Mouse (Mus musculus) urinary bladder, postnatal 36 days (tissue): ENCODE measurements around the gene Atp7b.

Experiments
- DNase-seq, 2 experiments: peaks; one replicate each; pipeline ENCODE4 v3.0.0; 2022; ENCODE audit warnings: low spot score in 2 of 2, mixed read lengths in 1 of 2

Atp7b gene

DNA sequence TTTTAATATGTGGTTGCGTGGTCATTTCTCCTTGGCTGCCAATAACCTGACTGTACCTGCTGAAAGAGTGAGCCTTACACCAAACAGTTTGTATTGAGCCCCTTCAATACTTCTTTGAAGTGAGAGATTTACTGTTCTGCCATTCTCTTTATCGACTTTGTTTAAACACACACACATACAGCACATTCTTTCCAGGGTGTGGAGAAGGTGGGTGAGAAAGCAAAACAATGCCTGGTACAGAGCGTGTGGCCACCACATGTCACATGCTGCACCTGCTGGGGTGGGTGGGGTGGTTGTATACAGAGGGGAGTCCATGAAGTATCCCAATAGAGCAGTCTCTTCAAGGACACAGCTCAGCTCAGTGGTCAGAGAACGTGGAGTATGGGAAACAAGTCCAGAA lies 34.9 kb downstream of the Atp7b start:
- no peak for DNase-seq

DNA sequence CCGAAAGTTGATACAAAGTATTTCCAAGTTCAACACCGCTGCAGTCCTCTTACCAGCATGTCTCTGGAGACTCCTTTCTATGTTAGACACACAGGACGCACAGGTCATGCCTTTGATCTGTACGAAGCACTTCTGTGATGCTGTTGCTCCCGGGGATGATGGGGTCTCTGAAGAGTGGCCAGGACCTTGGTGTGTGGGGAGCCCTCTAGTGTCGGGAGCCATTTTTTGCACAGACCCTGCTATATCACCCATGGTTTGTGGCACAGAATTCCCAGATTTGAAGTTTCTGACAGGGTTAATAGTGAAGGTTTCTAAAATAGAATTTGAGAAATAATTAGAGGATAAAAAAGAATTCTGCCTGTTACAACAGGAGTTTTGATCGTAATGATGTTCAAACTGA lies 37.9 kb downstream of the Atp7b start:
- DNase-seq = no peak

DNA sequence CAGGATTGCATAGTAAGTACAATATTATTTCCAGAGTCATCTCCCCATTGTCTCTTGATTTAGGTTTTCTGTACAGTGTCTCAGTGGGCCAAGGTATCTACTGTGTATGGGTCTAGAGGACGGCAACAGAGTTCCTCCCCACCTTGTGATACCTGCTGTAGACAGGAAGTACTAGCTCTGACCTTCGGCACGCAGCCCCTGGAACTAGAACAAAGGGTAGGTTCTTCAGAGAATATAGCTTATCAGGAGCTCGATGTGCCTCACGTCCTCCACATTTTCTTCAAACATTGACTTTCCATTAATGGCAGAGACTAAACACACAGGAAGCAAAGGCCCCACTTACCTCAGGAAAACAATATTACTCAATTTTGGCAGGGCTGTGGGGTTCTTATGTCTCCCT lies 40.6 kb downstream of the Atp7b start:
- DNase-seq = no peak

DNA sequence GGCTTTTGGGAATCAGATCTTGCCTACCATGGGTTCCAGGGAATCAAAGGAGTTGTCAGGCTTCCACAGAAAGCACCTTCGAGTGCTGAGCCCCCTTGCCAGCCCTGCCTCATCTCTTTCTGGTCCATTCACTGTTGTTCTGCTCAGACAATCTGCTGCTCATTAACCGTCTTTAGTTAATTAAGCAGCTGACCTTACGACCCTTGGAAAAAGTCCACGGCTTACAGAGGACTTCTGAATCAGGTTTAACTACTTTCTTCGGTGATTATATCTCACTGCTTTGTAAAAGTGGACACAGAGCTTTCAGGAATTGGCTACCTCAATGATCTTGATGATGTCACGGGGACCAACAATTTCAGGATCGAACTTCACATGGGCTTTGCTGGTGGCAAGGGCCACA lies 42.4 kb downstream of the Atp7b start:
- no peak for DNase-seq

DNA sequence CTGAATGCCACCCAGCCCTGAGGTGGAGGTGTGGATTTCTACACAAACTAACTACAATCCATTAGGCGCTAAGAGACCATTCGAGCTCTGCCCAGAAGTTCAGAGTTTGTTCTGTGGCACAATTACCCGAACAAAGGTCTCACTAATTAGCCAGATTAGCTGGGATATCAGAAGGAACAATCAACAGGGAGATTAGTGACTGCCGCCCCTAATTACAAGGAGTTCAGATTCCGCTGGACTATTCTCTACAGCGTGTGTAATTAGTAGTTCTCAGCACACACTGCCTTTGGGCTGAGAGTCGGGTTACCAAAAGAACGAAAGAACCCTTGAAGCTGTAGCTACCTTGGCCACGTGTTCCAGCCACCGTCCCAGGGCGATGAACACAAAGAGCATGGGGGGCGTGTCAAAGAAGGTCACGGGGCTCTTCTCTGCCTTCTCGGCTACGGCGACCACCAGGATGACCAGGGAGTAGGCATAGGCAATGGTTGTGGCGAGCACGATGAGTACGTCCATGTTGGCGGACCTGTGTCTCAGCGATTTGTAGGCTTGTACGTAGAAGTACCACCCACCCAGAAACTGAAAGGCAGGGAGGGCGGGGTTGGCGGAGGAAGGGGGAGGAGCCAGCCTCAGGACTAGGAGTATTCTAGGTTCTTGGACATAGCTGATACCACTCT lies 46.9 kb downstream of the Atp7b start:
- DNase-seq = no peak

DNA sequence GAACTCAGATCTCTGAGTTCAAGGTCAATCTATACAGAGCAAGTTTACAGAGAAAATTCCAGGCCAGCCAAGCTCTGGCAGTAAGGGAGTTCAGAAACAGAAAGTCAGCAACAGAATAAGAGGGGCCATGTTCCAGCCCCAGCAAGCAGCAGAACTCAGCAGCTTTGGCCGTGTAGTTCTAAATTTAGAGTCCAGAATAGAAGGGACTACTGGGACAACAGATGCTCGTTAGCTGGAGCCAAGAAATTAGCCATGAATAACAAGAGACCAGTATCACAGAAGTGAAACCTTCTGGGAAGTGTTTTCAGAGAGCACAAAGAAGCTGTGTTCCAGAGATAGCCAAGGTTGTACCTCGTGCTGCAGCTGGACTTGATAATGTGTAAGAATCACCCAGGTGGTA lies 50.7 kb downstream of the Atp7b start:
- no peak for DNase-seq

DNA sequence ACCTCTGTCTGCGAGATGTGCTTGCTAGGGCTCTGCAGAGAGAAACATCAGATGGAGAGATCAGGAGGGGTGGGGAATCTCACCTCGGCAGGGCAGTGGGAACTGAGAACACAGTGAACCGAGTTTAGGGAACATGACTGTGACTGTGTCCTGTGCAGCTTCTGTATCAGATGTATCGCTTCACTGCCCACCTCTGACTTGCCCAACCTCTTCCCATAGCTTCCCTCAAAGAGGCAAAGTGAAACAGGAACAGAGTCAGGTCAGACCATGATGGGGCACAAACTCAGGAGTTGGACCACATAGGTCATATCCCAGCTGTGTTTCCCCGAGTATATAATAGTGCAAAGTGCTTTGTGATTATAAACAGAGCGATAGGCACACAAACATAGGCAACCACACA lies 53.7 kb downstream of the Atp7b start:
- DNase-seq = no peak

DNA sequence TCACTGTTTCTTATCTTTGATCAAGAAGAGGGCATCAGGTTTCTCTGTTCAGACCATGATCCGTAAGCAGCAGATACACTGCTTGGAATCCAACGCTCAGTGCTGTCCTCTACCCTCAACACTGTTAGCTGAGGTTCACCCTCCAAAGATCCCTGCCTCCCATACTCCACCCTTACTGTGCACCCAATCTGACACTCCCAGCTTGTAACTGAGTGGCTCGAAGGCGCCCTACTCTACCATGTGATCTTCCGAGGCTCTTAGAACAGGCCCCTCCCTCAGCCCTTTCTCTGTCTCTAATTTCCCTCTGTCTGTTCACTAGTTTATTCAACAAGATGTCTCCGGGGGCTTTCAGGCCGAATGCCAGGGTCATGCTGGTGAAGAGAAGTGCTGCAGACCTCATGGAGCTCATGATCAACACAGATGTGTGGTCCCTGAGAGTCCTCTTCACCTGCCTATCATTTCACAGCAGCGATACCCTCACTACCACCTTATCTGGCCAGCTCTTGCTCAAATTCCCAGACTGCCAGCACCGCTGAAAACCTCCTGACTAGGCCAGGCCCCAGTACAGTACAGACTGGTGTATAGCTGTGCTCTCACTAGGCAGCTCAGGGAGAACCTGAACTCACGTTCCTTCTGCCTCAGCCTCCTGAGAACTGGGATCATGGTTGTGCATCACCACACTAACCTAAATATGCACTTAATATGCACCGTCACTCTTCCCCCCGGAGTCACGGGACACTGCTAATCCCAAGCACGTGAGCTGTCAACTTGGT lies 55.2 kb downstream of the Atp7b start:
- DNase-seq = no peak

DNA sequence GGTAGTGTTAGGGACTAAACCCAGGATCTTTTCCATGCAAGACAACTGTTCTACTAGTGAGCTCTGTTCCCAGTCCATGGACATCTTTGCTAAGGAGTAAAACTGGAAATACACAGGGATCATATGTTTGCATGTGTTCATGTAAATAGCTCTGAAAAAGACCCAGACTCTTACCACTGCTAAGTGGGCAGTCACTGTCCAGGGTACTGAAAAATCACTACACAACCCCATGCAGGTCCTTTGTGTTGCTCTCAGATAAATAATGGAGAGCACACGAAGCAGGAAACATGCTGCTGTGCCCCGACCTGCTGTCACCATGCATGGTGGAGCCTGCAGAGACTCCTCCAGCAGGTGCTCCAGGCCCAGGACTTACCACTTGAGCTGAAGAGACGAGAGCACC lies 64.9 kb downstream of the Atp7b start:
- DNase-seq = no peak

DNA sequence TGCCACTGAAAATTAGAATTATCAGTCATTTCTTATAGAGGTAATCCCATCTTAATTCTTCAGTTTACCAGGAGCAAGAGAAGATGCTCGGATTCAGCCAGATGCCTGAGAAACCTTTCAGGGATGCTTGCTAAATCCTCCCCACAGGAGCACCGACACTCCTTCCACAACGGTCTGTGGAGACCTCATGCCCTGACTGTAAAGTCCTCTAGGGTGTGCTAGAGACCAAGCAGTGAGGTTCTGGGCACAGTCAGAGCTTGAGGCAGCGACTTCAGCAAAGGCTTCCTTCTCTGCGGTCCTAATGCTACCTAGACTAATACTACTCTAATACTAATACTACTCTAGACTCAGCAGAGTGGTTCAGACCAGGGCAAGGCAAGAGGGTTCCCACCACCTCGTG lies 67.9 kb downstream of the Atp7b start:
- DNase-seq = peak; percentile 35 to 44

DNA sequence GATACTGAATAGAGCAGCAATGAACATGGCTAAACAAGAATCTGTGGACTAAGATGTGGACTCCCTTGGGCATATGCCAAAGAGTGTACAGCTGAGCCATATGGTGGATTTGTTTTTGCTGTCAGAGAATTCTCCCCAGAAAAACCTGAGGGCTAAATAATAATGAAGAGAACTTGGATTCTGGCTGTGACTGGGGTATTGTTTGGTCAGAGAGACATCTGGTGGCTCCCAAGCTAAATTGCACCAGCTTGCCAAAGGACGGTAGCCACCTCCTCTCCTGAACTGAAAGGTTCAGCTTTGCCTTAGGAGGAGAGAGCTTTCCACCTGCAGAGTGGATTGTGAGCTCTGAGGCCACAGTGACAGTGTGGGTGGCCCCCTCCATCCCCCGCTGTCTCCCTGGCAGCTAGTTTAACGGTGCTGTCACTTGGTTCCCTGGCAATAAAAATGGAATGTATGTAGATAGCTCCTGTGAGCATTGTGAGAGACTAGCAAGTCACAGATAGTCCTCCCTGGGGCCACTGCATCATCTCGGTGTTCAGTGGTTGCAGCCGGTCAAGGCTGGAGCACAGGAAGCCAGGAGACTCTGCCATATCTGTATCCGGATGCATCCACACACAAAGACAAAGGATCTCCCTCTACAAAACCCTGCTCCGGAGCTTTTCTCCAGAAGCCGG lies 78.3 kb downstream of the Atp7b start:
- no peak for DNase-seq

DNA sequence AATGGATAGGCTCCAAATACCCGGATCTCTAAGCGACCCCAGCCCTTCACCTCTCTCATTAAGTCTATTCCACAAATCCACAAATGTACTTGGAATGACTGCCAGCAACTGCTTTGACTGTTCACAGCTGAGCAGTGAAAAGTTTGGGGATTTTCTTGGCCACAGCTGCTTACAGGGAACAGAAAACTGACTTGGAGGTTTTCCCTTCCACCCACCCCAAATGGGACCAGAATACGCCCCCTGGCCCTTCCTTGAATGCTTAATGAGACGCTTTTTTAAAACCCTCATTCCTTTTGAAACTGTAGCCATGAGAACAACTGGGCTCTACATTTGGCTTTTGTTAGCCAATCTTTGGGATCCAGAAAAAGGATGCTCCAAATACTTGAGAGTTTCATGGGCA lies 81.9 kb downstream of the Atp7b start:
- no peak for DNase-seq

DNA sequence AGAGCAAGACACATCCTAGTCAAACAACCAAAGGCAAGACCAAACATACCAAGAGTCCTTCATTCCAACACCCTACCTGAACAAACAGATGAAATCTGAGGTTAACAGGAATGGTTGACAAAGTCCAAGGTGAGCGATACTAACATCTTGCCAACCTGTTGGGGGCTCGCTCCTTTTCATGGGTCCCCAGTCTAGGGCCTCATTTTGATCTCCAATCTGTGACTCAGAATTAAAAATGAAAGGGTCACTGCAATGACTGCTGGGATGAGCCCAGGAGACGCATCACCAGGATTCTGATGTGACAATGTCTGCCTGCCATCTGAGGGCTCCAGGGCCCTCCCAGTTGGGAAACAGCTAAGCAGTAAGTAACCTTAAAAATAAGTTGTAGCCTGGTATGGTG lies 90.6 kb downstream of the Atp7b start, which contains the start of gene Ccdc70:
Gene Ccdc70, plus strand, starts transcription at position 301 of the 400 bp plus-strand sequence.
- DNase-seq = no peak

DNA sequence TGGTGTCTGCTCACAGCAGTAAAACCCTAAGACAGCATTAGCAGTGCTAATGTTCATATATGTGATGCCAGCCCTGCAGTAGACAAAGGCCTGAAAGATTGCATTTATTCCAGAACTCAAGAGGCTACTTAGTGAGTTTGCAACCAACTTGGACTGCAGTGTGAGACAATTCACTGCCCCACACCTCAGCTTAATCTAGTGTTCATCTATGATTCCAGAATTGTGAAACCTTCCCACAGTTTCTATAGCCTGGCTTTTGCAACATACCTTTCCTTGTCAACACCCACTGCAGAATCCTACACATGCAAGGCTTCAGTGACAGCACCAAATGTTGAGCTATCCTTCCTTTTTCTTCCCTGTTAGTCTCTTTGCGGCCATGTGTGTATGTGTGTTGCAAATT lies 93.5 kb downstream of the Atp7b start:
- DNase-seq = no peak

DNA sequence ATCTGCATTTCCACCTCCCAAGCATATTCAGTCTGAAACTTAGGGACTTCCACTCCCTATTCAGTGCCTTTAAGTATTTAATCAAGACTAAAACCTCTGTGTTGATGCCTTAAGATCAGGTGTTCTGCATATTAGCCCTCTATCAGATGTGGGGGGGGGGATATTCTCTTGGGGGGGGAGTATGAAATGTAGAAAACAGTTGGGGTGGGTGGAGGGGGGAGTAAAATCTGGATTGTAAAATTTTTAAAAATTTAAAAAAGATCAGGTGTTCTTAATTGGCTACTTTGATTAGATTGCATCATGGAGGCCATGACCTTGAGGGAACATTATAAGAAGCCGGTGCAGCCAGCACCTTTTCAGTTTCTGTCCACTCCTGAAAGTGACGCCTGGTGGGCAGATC lies 101.7 kb downstream of the Atp7b start, which contains the start of gene Fam90a1a:
Gene Fam90a1a, plus strand, starts transcription at position 301 of the 400 bp plus-strand sequence.
- no peak for DNase-seq

DNA sequence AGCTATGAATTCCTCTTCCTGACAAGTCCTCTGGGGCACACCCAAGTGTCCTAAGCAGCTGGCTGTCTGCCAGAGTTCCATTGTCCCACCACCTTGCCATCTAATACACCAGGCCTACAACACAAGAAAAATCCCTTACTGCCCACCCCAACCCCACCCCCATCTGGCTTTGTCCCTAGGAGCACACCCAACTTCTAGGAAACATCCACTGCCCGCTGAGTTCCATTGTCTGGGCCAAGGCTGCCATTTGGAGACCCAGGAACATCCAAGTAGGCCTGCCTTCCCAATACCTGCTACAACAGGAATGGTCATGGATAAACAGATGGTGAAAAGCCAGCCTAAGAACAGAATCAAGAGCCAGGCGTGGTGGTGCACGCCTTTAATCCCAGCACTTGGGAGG lies 103.8 kb downstream of the Atp7b start:
- no peak for DNase-seq

DNA sequence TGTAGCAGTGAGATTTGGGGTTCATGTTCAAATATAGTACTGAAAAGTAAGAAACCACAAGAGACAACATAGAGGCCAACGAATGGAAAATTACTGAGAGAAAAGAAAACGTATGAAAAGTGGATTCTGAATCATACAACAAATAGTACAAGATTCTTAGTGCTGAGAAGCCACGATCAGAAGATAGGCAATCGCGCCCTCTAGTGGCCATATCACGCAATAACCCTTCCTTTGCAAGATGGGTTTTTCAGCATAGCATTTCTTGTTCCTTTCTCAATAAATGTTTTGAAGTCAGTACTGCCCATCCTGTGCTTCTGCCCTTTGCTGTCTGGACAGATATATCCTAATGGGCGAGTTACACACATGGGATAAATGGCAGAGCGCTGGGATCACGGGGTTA lies 104.8 kb downstream of the Atp7b start:
- DNase-seq = peak; percentile 15 to 43

DNA sequence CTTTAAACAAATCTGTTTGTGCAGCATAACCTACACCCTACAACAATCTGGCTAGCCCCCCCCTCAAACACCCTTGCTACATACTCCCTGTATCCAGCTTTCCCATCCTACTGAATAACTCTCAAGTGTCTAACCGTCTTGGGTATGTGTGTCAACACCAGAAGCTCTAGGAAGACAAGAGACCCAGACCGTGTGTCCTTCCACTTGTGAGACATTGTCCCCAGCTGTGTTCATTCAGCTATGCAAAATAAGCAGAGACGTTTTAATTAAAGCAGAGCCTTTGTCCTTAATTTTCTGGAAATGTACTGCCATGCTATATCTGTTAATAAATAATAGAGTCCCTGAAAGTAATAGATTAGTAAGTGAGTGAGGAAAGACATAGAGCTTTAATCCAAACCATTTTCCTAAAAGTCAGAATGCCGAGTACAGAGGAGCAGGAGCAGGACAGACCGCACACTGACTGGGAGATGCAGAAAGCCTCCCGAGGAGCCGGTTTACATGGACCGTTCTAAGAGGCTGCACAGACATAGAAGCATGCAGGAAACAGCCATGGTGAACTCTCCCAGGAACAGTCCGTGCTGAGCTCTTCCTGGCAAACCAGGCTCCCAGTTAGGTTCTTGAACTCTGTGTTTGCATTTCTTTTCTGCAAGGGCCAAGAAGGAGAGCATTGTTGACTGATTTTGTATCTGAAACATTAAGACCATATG lies 112.6 kb downstream of the Atp7b start:
- no peak for DNase-seq

DNA sequence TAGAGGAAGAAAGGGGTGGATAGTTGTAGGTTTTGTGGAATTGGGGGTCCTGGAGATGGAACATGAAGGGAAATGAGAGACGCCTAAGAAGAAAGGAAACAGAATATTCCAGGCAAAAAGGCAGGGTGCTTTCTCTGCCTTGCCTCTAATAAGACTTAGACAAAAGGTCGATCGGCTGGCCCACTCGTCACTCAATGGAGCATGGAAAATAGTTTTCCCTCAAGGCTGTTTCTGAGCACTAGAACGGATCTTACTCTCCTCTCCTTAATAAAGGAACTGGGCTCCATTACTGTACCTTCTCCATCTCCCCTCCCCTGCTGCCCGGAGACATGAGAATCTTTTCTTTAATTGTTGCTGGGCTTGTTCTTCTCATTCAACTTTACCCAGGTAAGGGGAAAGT lies 113.6 kb downstream of the Atp7b start, which contains the start of gene Defb13:
Gene Defb13, plus strand, starts transcription at position 301 of the 400 bp plus-strand sequence.
- DNase-seq = no peak
